Mouse (Mus musculus): ENCODE measurements at regions not wholly inside any gene's neighbourhood (a gene's known extent, or its start where the extent isn't known, plus 50 kb on each side); places are given as distances from the start of the nearest gene placed in this dataset.

GRCm38 (mm10) chr4:106043661-106044060, 254.0 kb downstream of the Gm12728 start:
- TF ChIP-seq POLR2A (IDR thresholded peaks at IDR 0.05; ENCODE audit: borderline replicate concordance, low read depth, low read length) (no peak), CTCF (IDR thresholded peaks at IDR 0.05; ENCODE audit: low read depth, low read length) (no peak)

Measured in bone marrow macrophage, adult 2 months (primary cell).